Mouse (Mus musculus) neural tube, embryonic 13.5 days (tissue): ENCODE measurements around the gene Ctps2. TPM values are rescaled to one million over a fixed set of nuclear protein-coding genes. Genes with fewer than 3 reads are reported as not detected.

Source experiments
- ATAC-seq: fragments of 200-750 bp; cut with Nextera tagmentation; 2 replicates; pipeline ENCODE4 v1.8.0; 2017; ENCODE audit warnings: low read depth, mild to moderate bottlenecking, moderate TSS enrichment, moderate library complexity
- H3K27ac ChIP-seq: fragments of 300-500 bp; sonication (generic); replicated peaks from 2 replicates; pipeline ENCODE4 v1.5.1; 2015; ENCODE audit warnings: moderate library complexity, mild to moderate bottlenecking, inconsistent platforms
- H3K27me3 ChIP-seq: fragments of 300-500 bp; sonication (generic); 2 replicates; pipeline ENCODE4 v1.6.1; 2015; ENCODE audit warnings: mild to moderate bottlenecking, inconsistent platforms
- H3K36me3 ChIP-seq: fragments of 300-500 bp; sonication (generic); 2 replicates; pipeline ENCODE4 v1.6.1; 2015; ENCODE audit warnings: mild to moderate bottlenecking, inconsistent platforms
- H3K4me1 ChIP-seq: fragments of 300-500 bp; sonication (generic); replicated peaks from 2 replicates; pipeline ENCODE4 v1.6.1; 2015; ENCODE audit warnings: inconsistent platforms
- H3K4me2 ChIP-seq: fragments of 300-500 bp; sonication (generic); 2 replicates; pipeline ENCODE4 v1.6.1; 2015; ENCODE audit warnings: inconsistent platforms, mild to moderate bottlenecking, moderate library complexity
- H3K4me3 ChIP-seq: fragments of 300-500 bp; sonication (generic); 2 replicates; pipeline ENCODE4 v1.5.1; 2015; ENCODE audit warnings: mild to moderate bottlenecking, inconsistent platforms
- H3K9ac ChIP-seq: fragments of 300-500 bp; sonication (generic); 2 replicates; pipeline ENCODE4 v1.6.1; 2015; ENCODE audit warnings: moderate library complexity, mild to moderate bottlenecking, inconsistent platforms
- H3K9me3 ChIP-seq: fragments of 300-500 bp; sonication (generic); 2 replicates; pipeline ENCODE4 v1.6.1; 2016; ENCODE audit warnings: inconsistent platforms
- WGBS: fragments of 180-500 bp; shearing (Covaris S2); methylation state at CpG from one replicate; pipeline ENCODE4 v1.1.7; 2015; 5-methylcytosine and 5-hydroxymethylcytosine counted together
- microRNA counts: library from miRNA; unstranded; fragments of <30 nt; microRNA quantifications from one replicate; lab custom pipeline; 2016
- microRNA-seq: library from miRNA; unstranded; fragments of <30 nt; microRNA quantifications from one replicate; pipeline ENCODE4, GENCODE M21; 2016
- polyA plus RNA-seq: library from polyadenylated mRNA; unstranded; fragments of >200 nt; fragmentation: Nextera tagmentation; extraction: Ambion mirVana; gene quantifications from 2 replicates; pipeline ENCODE4 v1.2.1, GENCODE M21; 2015

The Ctps2 gene
- polyA plus RNA-seq, 1 experiment from 2014 or later, result 83.6 TPM

- no peak for ATAC-seq
Measured at GRCm38 (mm10) chrX:162991396-162991795, 90.4 kb downstream of the Ctps2 start.

DNA sequence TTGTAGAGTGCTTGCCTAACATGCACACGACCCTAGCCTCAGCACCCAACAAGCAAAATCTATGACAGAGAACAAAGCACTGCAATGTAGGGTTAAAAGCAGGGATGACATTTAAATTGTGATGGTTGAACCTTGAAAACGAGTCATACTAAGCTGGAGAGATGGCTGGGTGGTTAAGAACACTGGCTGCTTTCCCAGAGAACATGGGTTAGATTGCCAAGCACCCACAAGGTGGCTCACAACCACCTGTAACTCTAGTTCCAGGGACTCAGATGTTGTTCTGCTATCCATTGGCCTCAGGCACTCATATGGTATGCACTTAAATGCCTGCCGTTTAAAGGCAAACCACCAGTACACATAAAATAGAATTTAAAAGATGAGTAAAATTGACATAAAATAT, 91.1 kb downstream of the Ctps2 start:
- ATAC-seq, result no peak
- H3K4me2 ChIP-seq, result no peak overlapping the region
- no peak overlapping the region for H3K4me3 ChIP-seq
- no peaks in the 10 kb centered on the region for H3K4me1 ChIP-seq
- H3K27ac ChIP-seq, result no peak overlapping the region
- WGBS, result 85% methylated on average over 3 of the region's 3 CpGs
- no peaks in the 10 kb centered on the region; the same call in 1 of the 2 replicates for H3K27me3 ChIP-seq
- no peaks in the 10 kb centered on the region for H3K9me3 ChIP-seq
- no peak overlapping the region for H3K9ac ChIP-seq
- 0 out of 2 replicates have a peak, but pooled peaks cover 6% of the 10 kb centered on the region for H3K36me3 ChIP-seq

More at GRCm38 (mm10) chrX:162991396-162991795, 90.4 kb downstream of the Ctps2 start:
- Histone ChIP-seq H3K4me3 (no peak overlapping the region), H3K4me1 (no peaks in the 10 kb centered on the region), H3K36me3 (0 out of 2 replicates have a peak, but pooled peaks cover 2% of the 10 kb centered on the region), H3K4me2 (no peak overlapping the region), H3K9ac (no peak overlapping the region), H3K27ac (no peak overlapping the region), H3K9me3 (no peaks in the 10 kb centered on the region), H3K27me3 (no peaks in the 10 kb centered on the region)
- 81% methylated on average over 4 of the region's 4 CpGs for WGBS

DNA sequence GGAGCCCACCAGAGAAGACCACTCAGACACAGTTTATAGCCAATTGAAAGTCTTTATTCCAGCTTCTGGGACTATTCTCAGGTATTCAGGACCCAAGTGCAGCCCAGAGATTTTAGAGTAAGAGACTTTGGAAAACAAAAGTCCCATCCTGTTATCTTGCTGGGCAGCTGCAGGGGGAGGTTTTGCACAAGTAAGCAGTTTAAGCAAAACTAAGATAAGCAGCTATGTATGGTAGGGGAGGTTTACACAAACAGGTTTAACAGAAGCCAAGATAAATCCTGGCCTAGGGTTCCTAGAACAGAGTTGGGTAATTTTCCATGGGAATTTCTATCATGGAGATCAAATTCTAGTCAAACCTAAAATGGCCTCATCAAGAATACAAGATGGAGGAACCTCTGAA, 126.8 kb downstream of the Ctps2 start:
- Histone ChIP-seq H3K36me3 (peaks cover 11% of the 10 kb centered on the region; the same call in 1 of the 2 replicates), H3K4me3 (no peak overlapping the region), H3K4me2 (no peak overlapping the region), H3K9me3 (no peaks in the 10 kb centered on the region), H3K27me3 (peaks cover 12% of the 10 kb centered on the region; the same call in 1 of the 2 replicates), H3K9ac (no peak overlapping the region), H3K27ac (no peak overlapping the region), H3K4me1 (no peaks in the 10 kb centered on the region)
- ATAC-seq, result no peak

DNA sequence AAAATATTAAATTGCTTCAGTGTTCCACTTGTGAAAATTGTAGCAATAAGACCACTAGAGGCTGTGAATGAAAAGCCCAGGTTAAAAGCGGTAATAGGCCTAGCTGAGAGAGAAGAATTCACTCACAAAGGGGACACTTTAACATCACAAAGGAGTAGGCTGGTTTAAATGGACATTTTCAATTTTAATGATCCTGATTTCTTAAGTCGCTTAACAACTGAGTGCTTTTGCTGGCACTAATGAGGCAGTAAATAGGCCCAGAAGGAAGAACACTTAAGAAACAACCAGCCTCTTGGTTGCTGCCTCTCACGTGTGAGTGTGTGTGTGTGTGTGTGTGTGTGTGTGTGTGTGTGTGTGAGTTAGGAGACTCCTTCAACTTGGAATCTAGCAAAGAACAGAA, 137.7 kb downstream of the Ctps2 start:
- no peak overlapping the region for H3K4me3 ChIP-seq
- no peaks in the 10 kb centered on the region for H3K36me3 ChIP-seq
- 17% methylated on average over 3 of the region's 3 CpGs for WGBS
- no peaks in the 10 kb centered on the region for H3K4me1 ChIP-seq
- no peak overlapping the region for H3K9ac ChIP-seq
- no peak overlapping the region for H3K27ac ChIP-seq
- H3K4me2 ChIP-seq, result no peak overlapping the region
- H3K9me3 ChIP-seq, result no peaks in the 10 kb centered on the region
- H3K27me3 ChIP-seq, result peaks cover 41% of the 10 kb centered on the region
- 0 out of 2 replicates have a peak, but pooled peaks have one; percentile 27 for ATAC-seq

DNA sequence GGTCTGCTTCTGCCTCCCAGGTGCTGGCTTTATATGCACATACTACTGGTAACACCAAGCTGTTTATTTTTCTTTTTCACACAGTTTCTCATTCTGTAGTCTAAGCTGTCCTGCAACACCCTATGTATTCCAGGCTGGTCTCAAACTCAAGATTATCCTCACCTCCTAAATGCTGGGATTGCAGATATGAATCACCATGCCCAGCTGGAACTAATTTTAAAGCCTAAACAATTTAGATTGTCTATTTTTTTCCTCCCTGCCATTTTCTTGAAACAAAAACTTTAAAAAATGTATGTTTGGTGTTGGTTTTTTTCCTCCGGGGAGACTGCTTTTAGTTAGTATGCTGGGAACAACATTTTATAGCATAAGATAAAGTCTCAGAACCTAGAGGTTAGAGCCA, 141.7 kb downstream of the Ctps2 start:
- no peak overlapping the region for H3K4me2 ChIP-seq
- no peak overlapping the region for H3K27ac ChIP-seq
- H3K9ac ChIP-seq, result no peak overlapping the region
- no peaks in the 10 kb centered on the region for H3K9me3 ChIP-seq
- no peak overlapping the region for H3K4me3 ChIP-seq
- peaks cover 32% of the 10 kb centered on the region for H3K27me3 ChIP-seq
- H3K36me3 ChIP-seq, result no peaks in the 10 kb centered on the region
- H3K4me1 ChIP-seq, result no peaks in the 10 kb centered on the region
- WGBS, result 90% methylated on average over 1 of the region's 1 CpGs
- no peak for ATAC-seq

- Histone ChIP-seq H3K9ac (no peak overlapping the region), H3K9me3 (no peaks in the 10 kb centered on the region), H3K4me3 (no peak overlapping the region), H3K27me3 (no peaks in the 10 kb centered on the region; the same call in 1 of the 2 replicates), H3K4me1 (no peaks in the 10 kb centered on the region), H3K4me2 (no peak overlapping the region), H3K36me3 (no peaks in the 10 kb centered on the region), H3K27ac (no peak overlapping the region)
- WGBS, result 92% methylated on average over 1 of the region's 1 CpGs
- no peak for ATAC-seq
Measured at GRCm38 (mm10) chrX:163063936-163064335, 162.9 kb downstream of the Ctps2 start.

MicroRNAs within 50 kb of the gene (microRNA counts, 519-probe panel; counts per million panel counts)
- 1,548 counts per million, percentile 7 among the panel's probes with 10 or more counts for microRNA mmu-miR-3473 (lab: Ali Mortazavi, UCI)

Small RNA genes lying within 50 kb of the gene (microRNA-seq; reads per million reads assigned to microRNA genes)
- gene Mir3473a, result not detected

Other genes with a start within 250 kb of the Ctps2 start
- 202 and 224 TPM in 2 replicates for gene Rbbp7, start 140.8 kb upstream of the Ctps2 start, polyA plus RNA-seq
- gene Txlng, start 71.8 kb upstream of the Ctps2 start, polyA plus RNA-seq, result 14.3 and 15.4 TPM in 2 replicates
- 34.5 and 34.9 TPM in 2 replicates for gene Syap1, start 12.8 kb upstream of the Ctps2 start, polyA plus RNA-seq
- gene S100g, start 63.4 kb downstream of the Ctps2 start, polyA plus RNA-seq, result 0.77 TPM in 1 of 2 replicates, not detected in the other